Mouse (Mus musculus) WW6 (cell line): ENCODE data around the gene Rfx2.

ENCODE experiments used
- DNase-seq: peaks from one replicate; pipeline ENCODE4 v3.0.0-alpha.2; 2013; ENCODE audit warnings: low read depth, low spot score

Rfx2 gene

GRCm38 (mm10) chr17:56833381-56833780 lies 2.6 kb upstream of the Rfx2 start:
- peak; percentile 53 for DNase-seq

- DNase-seq, result no peak
Measured at GRCm38 (mm10) chr17:56832918-56833317, 2.1 kb upstream of the Rfx2 start.

- peak; percentile 90 for DNase-seq
Measured at GRCm38 (mm10) chr17:56831111-56831816, 451 bp upstream of the Rfx2 start.

GRCm38 (mm10) chr17:56829795-56830194 lies 1.0 kb downstream of the Rfx2 start:
- no peak for DNase-seq

GRCm38 (mm10) chr17:56829171-56829570 lies 1.6 kb downstream of the Rfx2 start:
- DNase-seq, result no peak

GRCm38 (mm10) chr17:56826718-56827117 lies 4.1 kb downstream of the Rfx2 start:
- no peak for DNase-seq

- no peak for DNase-seq
Measured at GRCm38 (mm10) chr17:56823352-56823751, 7.5 kb downstream of the Rfx2 start.

GRCm38 (mm10) chr17:56822380-56822779 lies 8.4 kb downstream of the Rfx2 start:
- no peak for DNase-seq

- no peak for DNase-seq
Measured at GRCm38 (mm10) chr17:56819694-56820111, 11.1 kb downstream of the Rfx2 start.

- no peak for DNase-seq
Measured at GRCm38 (mm10) chr17:56819032-56819545, 11.7 kb downstream of the Rfx2 start.

GRCm38 (mm10) chr17:56818067-56818636 lies 12.7 kb downstream of the Rfx2 start:
- DNase-seq, result no peak

- no peak for DNase-seq
Measured at GRCm38 (mm10) chr17:56815057-56815345, 15.8 kb downstream of the Rfx2 start.

GRCm38 (mm10) chr17:56814316-56815056 lies 16.3 kb downstream of the Rfx2 start:
- peak; percentile 33 for DNase-seq

- no peak for DNase-seq
Measured at GRCm38 (mm10) chr17:56810245-56810644, 20.6 kb downstream of the Rfx2 start.

- peak; percentile 46 for DNase-seq
Measured at GRCm38 (mm10) chr17:56808518-56808917, 22.3 kb downstream of the Rfx2 start.

GRCm38 (mm10) chr17:56805784-56806183 lies 25.0 kb downstream of the Rfx2 start:
- no peak for DNase-seq

- DNase-seq, result no peak
Measured at GRCm38 (mm10) chr17:56804952-56805351, 25.9 kb downstream of the Rfx2 start.

- DNase-seq, result no peak
Measured at GRCm38 (mm10) chr17:56802065-56802464, 28.7 kb downstream of the Rfx2 start.

GRCm38 (mm10) chr17:56799276-56799675 lies 31.5 kb downstream of the Rfx2 start:
- no peak for DNase-seq

GRCm38 (mm10) chr17:56793614-56794319 lies 37.0 kb downstream of the Rfx2 start:
- DNase-seq, result no peak

- no peak for DNase-seq
Measured at GRCm38 (mm10) chr17:56792588-56792987, 38.2 kb downstream of the Rfx2 start.

- DNase-seq, result no peak
Measured at GRCm38 (mm10) chr17:56789286-56789685, 41.5 kb downstream of the Rfx2 start.
